Mouse (Mus musculus) thymus, adult 2 months (tissue): ENCODE results near the gene Ndufa11.

Experiments used
- CTCF ChIP-seq: fragments of 200-500 bp; IDR thresholded peaks from 2 replicates; pipeline ENCODE4 v1.5.1; 2012; ENCODE audit warnings: mild to moderate bottlenecking, control low read depth, low read length, moderate library complexity, borderline replicate concordance; ENCODE audit not compliant: control insufficient read depth, poor library complexity, insufficient read depth; ENCODE audit errors: extremely low read depth
- POLR2A ChIP-seq: fragments of 200-500 bp; IDR thresholded peaks from 2 replicates; pipeline ENCODE4 v1.6.1; 2012; ENCODE audit warnings: mild to moderate bottlenecking, low read length, control low read depth, moderate library complexity; ENCODE audit not compliant: control insufficient read depth, poor library complexity, insufficient read depth; ENCODE audit errors: extremely low read depth

GRCm38 (mm10) chr17:56728117-56728516 is 10.6 kb downstream of the Ndufa11 start:
- TF ChIP-seq CTCF: no peak
- no peak for TF ChIP-seq POLR2A
